Mouse (Mus musculus): ENCODE measurements around the gene Epha1.

- TF ChIP-seq CTCF (conservative IDR thresholded peaks at IDR 0.05; ENCODE audit: low read length) (no peak), POU5F1 (IDR thresholded peaks at IDR 0.05; ENCODE audit: borderline replicate concordance, low read length) (no peak)
These were observed 24.1 kb upstream of the Epha1 start for GRCm38 (mm10) chr6:42397041-42397657.

Measured in E14TG2a.4 (cell line).